Mouse (Mus musculus) retina, embryonic 14.5 days (tissue): ENCODE data around the gene Vmn1r217.
"Not testable (repeated sequence)": the region's sequence is repeated elsewhere in the genome, so short reads cannot be mapped to it uniquely, and the experiment has no call there.

Source experiments
- DNase-seq: peaks from one replicate; pipeline ENCODE4 v3.0.0-alpha.2; 2015; ENCODE audit warnings: low spot score

Vmn1r217 gene

GRCm38 (mm10) chr13:23118126-23118525, at the start of gene Vmn1r217:
Gene Vmn1r217 (minus strand): TSS chr13:23118226.
- not testable (repeated sequence) for DNase-seq

- not testable (repeated sequence) for DNase-seq
These were observed 48.4 kb upstream of the Vmn1r217 start for GRCm38 (mm10) chr13:23166471-23166870.

GRCm38 (mm10) chr13:23159012-23159411, 41.0 kb upstream of the Vmn1r217 start, which contains the start of gene Vmn1r219:
Gene Vmn1r219 (plus strand): TSS chr13:23159312.
- no peak for DNase-seq

GRCm38 (mm10) chr13:23157848-23158247, 39.8 kb upstream of the Vmn1r217 start:
- DNase-seq: peak; percentile 2

GRCm38 (mm10) chr13:23138880-23139279, 20.9 kb upstream of the Vmn1r217 start:
- no peak for DNase-seq

GRCm38 (mm10) chr13:23133501-23133900, 15.5 kb upstream of the Vmn1r217 start:
- DNase-seq: no peak

GRCm38 (mm10) chr13:23133099-23133498, 15.1 kb upstream of the Vmn1r217 start, which contains the start of gene Vmn1r218:
Gene Vmn1r218 (plus strand): TSS chr13:23133155.
- DNase-seq: no peak

GRCm38 (mm10) chr13:23120611-23121010, 2.6 kb upstream of the Vmn1r217 start:
- no peak for DNase-seq

- DNase-seq: no peak
These were observed 23.6 kb downstream of the Vmn1r217 start for GRCm38 (mm10) chr13:23094386-23094785.

GRCm38 (mm10) chr13:23069312-23069711, 48.7 kb downstream of the Vmn1r217 start:
- DNase-seq: no peak

GRCm38 (mm10) chr13:23067725-23068124, 50.3 kb downstream of the Vmn1r217 start, which contains the start of gene Vmn1r215:
Gene Vmn1r215 (plus strand): TSS chr13:23068025.
- DNase-seq: no peak

GRCm38 (mm10) chr13:23057778-23058177, 60.2 kb downstream of the Vmn1r217 start:
- DNase-seq: no peak
